Mouse (Mus musculus): ENCODE measurements at regions not wholly inside any gene's neighbourhood (a gene's known extent, or its start where the extent isn't known, plus 50 kb on each side); places are given as distances from the start of the nearest gene placed in this dataset.

DNA sequence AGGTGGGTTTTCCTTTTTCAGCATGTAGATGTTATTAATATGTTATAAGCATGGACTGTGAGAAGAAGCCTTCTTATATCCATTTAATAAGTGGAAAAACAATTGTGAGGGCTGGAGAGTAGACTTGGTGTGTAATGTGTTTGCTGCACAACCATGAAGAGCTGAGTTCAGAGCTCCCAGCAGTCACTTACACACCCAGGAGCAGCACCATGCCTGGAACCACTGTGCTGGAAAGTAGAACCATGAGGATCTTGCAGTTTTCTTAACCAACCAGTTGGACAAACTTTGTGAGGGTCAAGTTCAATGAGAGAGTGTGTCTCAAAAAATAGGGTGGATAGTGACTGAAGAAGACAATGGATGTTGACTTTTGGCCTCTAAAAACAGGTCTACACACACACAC lies 108.3 kb upstream of the Tank start:
- TF ChIP-seq CTCF (IDR thresholded peaks at IDR 0.05; ENCODE audit: low read depth) (no peak), EP300 (IDR thresholded peaks at IDR 0.05; ENCODE audit: low read depth) (no peak)
